Comparison of ENCODE assay signal across 19 mouse cellular contexts in genomic region chr16:85445801-85446200, GRCm38 (mm10).
DNase-seq lines count a peak whose midpoint lies in the region; ATAC-seq and TF ChIP-seq lines count a peak whose summit lies in the region.
"Had no signal": no experiment of that assay in that cellular context is flagged by ENCODE, and none has a peak within 500 bp of the region (broad histone marks: within the 10 kb centered on the region; RNA-seq: fewer than 3 reads in every experiment).

No protein-coding gene starts in this region.

- H3K9ac ChIP-seq in heart, embryonic 11.5 days (ENCODE audit: low read depth, low read length), result no peak overlapping the region
- H3K9ac ChIP-seq in hindbrain, embryonic 13.5 days, result no peak overlapping the region
- H3K9ac ChIP-seq: embryonic facial prominence, embryonic 12.5 days; heart, embryonic 15.5 days; hindbrain, embryonic 14.5 days; liver, embryonic 13.5 days; neural tube, embryonic 12.5 days had no signal

- H3K4me1 ChIP-seq in heart, embryonic 11.5 days (ENCODE audit: control insufficient read depth, insufficient read depth, low read length), result no peaks in the 10 kb centered on the region
- peaks cover 10% of the 10 kb centered on the region for H3K4me1 ChIP-seq in cerebellum, adult 2 months (ENCODE audit: control insufficient read depth, insufficient read depth, low read length)
- peaks cover 6% of the 10 kb centered on the region for H3K4me1 ChIP-seq in embryonic fibroblast, embryonic 13.5 days (ENCODE audit: control insufficient read depth, insufficient read depth, low read length)
- no peaks in the 10 kb centered on the region for H3K4me1 ChIP-seq in hindbrain, embryonic 13.5 days (replicated peaks)
- H3K4me1 ChIP-seq: embryonic facial prominence, embryonic 12.5 days; forebrain, embryonic 10.5 days; liver, embryonic 13.5 days; megakaryocyte, embryonic 14.5 days; neural tube, embryonic 12.5 days had no signal

- H3K9me3 ChIP-seq in heart, embryonic 11.5 days (replicated peaks; ENCODE audit: control insufficient read depth, low read length), result no peaks in the 10 kb centered on the region
- H3K9me3 ChIP-seq in hindbrain, embryonic 13.5 days, result no peaks in the 10 kb centered on the region
- H3K9me3 ChIP-seq: embryonic facial prominence, embryonic 12.5 days; forebrain, embryonic 10.5 days; heart, embryonic 15.5 days; liver, embryonic 13.5 days; neural tube, embryonic 12.5 days had no signal

- H3K4me2 ChIP-seq in heart, embryonic 11.5 days, result no peak overlapping the region
- no peak overlapping the region for H3K4me2 ChIP-seq in hindbrain, embryonic 13.5 days
- H3K4me2 ChIP-seq: embryonic facial prominence, embryonic 12.5 days; heart, embryonic 15.5 days; hindbrain, embryonic 14.5 days; liver, embryonic 13.5 days; neural tube, embryonic 12.5 days had no signal

- DNase-seq in heart, postnatal 10 days, result peak; percentile 24
- peak; percentile 23 for DNase-seq in cerebellum, adult 11 months
- peak; percentile 29 to 76 for DNase-seq in cerebellum, adult 2 months
- DNase-seq: adrenal gland, postnatal 36 days; gastrocnemius, postnatal 10 days; liver, embryonic 13.5 days had no signal

- no peak overlapping the region for H3K27ac ChIP-seq in heart, embryonic 11.5 days (ENCODE audit: low read depth, low read length)
- H3K27ac ChIP-seq in cerebellum, adult 2 months (ENCODE audit: insufficient read depth, low read length), result no peak overlapping the region
- peak overlapping the region; percentile 78 for H3K27ac ChIP-seq in embryonic fibroblast, embryonic 13.5 days (ENCODE audit: insufficient read depth, low read length)
- no peak overlapping the region for H3K27ac ChIP-seq in hindbrain, embryonic 13.5 days
- H3K27ac ChIP-seq: embryonic facial prominence, embryonic 12.5 days; forebrain, embryonic 10.5 days; heart, embryonic 15.5 days; hindbrain, embryonic 14.5 days; kidney, postnatal 0 days; left cerebral cortex, adult 2 months; liver, embryonic 13.5 days; neural tube, embryonic 12.5 days had no signal

- no peaks in the 10 kb centered on the region for H3K36me3 ChIP-seq in heart, embryonic 11.5 days (ENCODE audit: control insufficient read depth, insufficient read depth, low read length)
- H3K36me3 ChIP-seq in hindbrain, embryonic 13.5 days, result no peaks in the 10 kb centered on the region
- H3K36me3 ChIP-seq: embryonic facial prominence, embryonic 12.5 days; forebrain, embryonic 10.5 days; heart, embryonic 15.5 days; liver, embryonic 13.5 days; neural tube, embryonic 12.5 days had no signal

- no peak overlapping the region for H3K4me3 ChIP-seq in heart, embryonic 11.5 days (ENCODE audit: low read depth, low read length)
- H3K4me3 ChIP-seq in cerebellum, adult 2 months (replicated peaks; ENCODE audit: insufficient read depth, low read depth, low read length), result no peak overlapping the region
- H3K4me3 ChIP-seq in embryonic fibroblast, embryonic 13.5 days (ENCODE audit: insufficient read depth, low read length), result no peak overlapping the region
- H3K4me3 ChIP-seq in hindbrain, embryonic 13.5 days, result no peak overlapping the region
- H3K4me3 ChIP-seq: embryonic facial prominence, embryonic 12.5 days; forebrain, embryonic 10.5 days; heart, embryonic 15.5 days; left cerebral cortex, adult 2 months; liver, embryonic 13.5 days; megakaryocyte, embryonic 14.5 days; neural tube, embryonic 12.5 days had no signal

- no peak for ATAC-seq in heart, embryonic 11.5 days (replicated peaks; ENCODE audit: insufficient number of reproducible peaks, low FRiP score, low TSS enrichment)
- no peak for ATAC-seq in hindbrain, embryonic 13.5 days (ENCODE audit: low FRiP score)
- ATAC-seq in monocyte, adult 5-6 weeks (replicated peaks; ENCODE audit: insufficient number of reproducible peaks, low FRiP score, low TSS enrichment, poor library complexity, severe bottlenecking), result no peak
- ATAC-seq: intestine, postnatal 0 days had no signal

- intact Hi-C loops in heart, postnatal 10 days (cut with DNase I), result no loop called here

- WGBS in heart, embryonic 11.5 days (ENCODE audit: insufficient replicate concordance), result 73% methylated on average over 3 of the region's 3 CpGs
- WGBS in cerebellum, adult 2 months, result 5% methylated on average over 3 of the region's 3 CpGs
- 84% methylated on average over 3 of the region's 3 CpGs for WGBS in hindbrain, embryonic 13.5 days

- TF ChIP-seq CTCF in cerebellum, adult 2 months (IDR thresholded peaks at IDR 0.05; ENCODE audit: borderline replicate concordance, insufficient read depth, low read depth, low read length), result no peak
- TF ChIP-seq CTCF in embryonic fibroblast, embryonic 13.5 days (IDR thresholded peaks at IDR 0.05; ENCODE audit: borderline replicate concordance, insufficient read depth, low read length), result no peak

- H3K27me3 ChIP-seq in heart, embryonic 11.5 days (ENCODE audit: control insufficient read depth, insufficient read depth, low read length), result no peaks in the 10 kb centered on the region
- H3K27me3 ChIP-seq in cerebellum, adult 2 months (ENCODE audit: control insufficient read depth, insufficient read depth, low read length), result no peaks in the 10 kb centered on the region
- no peaks in the 10 kb centered on the region for H3K27me3 ChIP-seq in hindbrain, embryonic 13.5 days
- H3K27me3 ChIP-seq: embryonic facial prominence, embryonic 12.5 days; heart, embryonic 15.5 days; liver, embryonic 13.5 days; megakaryocyte, embryonic 14.5 days; neural tube, embryonic 12.5 days had no signal

- no peak for TF ChIP-seq POLR2A in cerebellum, adult 2 months (IDR thresholded peaks at IDR 0.05; ENCODE audit: borderline replicate concordance, insufficient read depth, low read length)
- no peak for TF ChIP-seq POLR2A in embryonic fibroblast, embryonic 13.5 days (IDR thresholded peaks at IDR 0.05; ENCODE audit: low read depth, low read length)
